Mouse (Mus musculus): ENCODE results near the gene Hmg20b. TPM values are rescaled to one million over a fixed set of nuclear protein-coding genes. Genes with fewer than 3 reads are reported as not detected.
A peak's percentile ranks its signal among the peaks of the same experiment; 100 is the strongest.

Gene Hmg20b
- polyA plus RNA-seq, 1 experiment from 2014 or later: 114 TPM

GRCm38 (mm10) chr10:81302781-81303218 is 47.5 kb downstream of the Hmg20b start:
- Histone ChIP-seq H3K9me3 (replicated peaks) (no peaks in the 10 kb centered on the region), H3K4me3 (peak overlapping the region; percentile 16), H3K36me3 (peaks cover 58% of the 10 kb centered on the region), H3K27me3 (ENCODE audit: low read depth, poor library complexity, severe bottlenecking) (no peaks in the 10 kb centered on the region), H3K27ac (peak overlapping the region; percentile 42; the same call in 1 of the 2 replicates), H3K4me1 (peaks cover 65% of the 10 kb centered on the region)
- WGBS: 82% methylated on average over 14 of the region's 14 CpGs
- no peak for DNase-seq (ENCODE audit: low spot score)

- peak overlapping the region; percentile 42 for H3K27ac ChIP-seq
- peak overlapping the region; percentile 16 for H3K4me3 ChIP-seq
- H3K36me3 ChIP-seq: peaks cover 53% of the 10 kb centered on the region
- peaks cover 70% of the 10 kb centered on the region for H3K4me1 ChIP-seq
- H3K9me3 ChIP-seq (replicated peaks): no peaks in the 10 kb centered on the region
- DNase-seq (ENCODE audit: low spot score): no peak
- H3K27me3 ChIP-seq (ENCODE audit: low read depth, poor library complexity, severe bottlenecking): no peaks in the 10 kb centered on the region
- WGBS: 81% methylated on average over 4 of the region's 4 CpGs
Measured at GRCm38 (mm10) chr10:81302288-81302687, 48.0 kb downstream of the Hmg20b start.

GRCm38 (mm10) chr10:81301321-81301720 is 49.0 kb downstream of the Hmg20b start:
- Histone ChIP-seq H3K4me3 (no peak overlapping the region), H3K27ac (no peak overlapping the region), H3K4me1 (peaks cover 72% of the 10 kb centered on the region), H3K27me3 (ENCODE audit: low read depth, poor library complexity, severe bottlenecking) (no peaks in the 10 kb centered on the region), H3K9me3 (replicated peaks) (no peaks in the 10 kb centered on the region), H3K36me3 (peaks cover 50% of the 10 kb centered on the region)
- no peak for DNase-seq (ENCODE audit: low spot score)
- WGBS: 84% methylated on average over 9 of the region's 9 CpGs

GRCm38 (mm10) chr10:81300352-81300907 is 49.9 kb downstream of the Hmg20b start:
- DNase-seq (ENCODE audit: low spot score): no peak
- WGBS: 85% methylated on average over 9 of the region's 9 CpGs
- H3K27ac ChIP-seq: no peak overlapping the region
- peaks cover 50% of the 10 kb centered on the region for H3K36me3 ChIP-seq
- no peaks in the 10 kb centered on the region for H3K27me3 ChIP-seq (ENCODE audit: low read depth, poor library complexity, severe bottlenecking)
- H3K4me3 ChIP-seq: no peak overlapping the region
- H3K4me1 ChIP-seq: peaks cover 72% of the 10 kb centered on the region
- H3K9me3 ChIP-seq (replicated peaks): no peaks in the 10 kb centered on the region

GRCm38 (mm10) chr10:81299585-81300351 is 50.5 kb downstream of the Hmg20b start:
- Histone ChIP-seq H3K27ac (no peak overlapping the region), H3K9me3 (replicated peaks) (no peaks in the 10 kb centered on the region)

GRCm38 (mm10) chr10:81298369-81299100 is 51.7 kb downstream of the Hmg20b start:
- no peaks in the 10 kb centered on the region for H3K27me3 ChIP-seq (ENCODE audit: low read depth, poor library complexity, severe bottlenecking)
- H3K4me3 ChIP-seq: no peak overlapping the region
- peaks cover 77% of the 10 kb centered on the region for H3K4me1 ChIP-seq
- no peaks in the 10 kb centered on the region for H3K9me3 ChIP-seq (replicated peaks)
- no peak for DNase-seq (ENCODE audit: low spot score)
- 93% methylated on average over 17 of the region's 17 CpGs for WGBS
- H3K27ac ChIP-seq: 0 out of 2 replicates have a peak overlapping the region, but pooled peaks have one; percentile 19
- H3K36me3 ChIP-seq: peaks cover 47% of the 10 kb centered on the region

More at GRCm38 (mm10) chr10:81299585-81300351, 50.5 kb downstream of the Hmg20b start:
- Histone ChIP-seq H3K4me1 (peaks cover 75% of the 10 kb centered on the region), H3K27me3 (ENCODE audit: low read depth, poor library complexity, severe bottlenecking) (no peaks in the 10 kb centered on the region), H3K36me3 (peaks cover 49% of the 10 kb centered on the region), H3K4me3 (no peak overlapping the region)
- DNase-seq (ENCODE audit: low spot score): no peak
- 89% methylated on average over 14 of the region's 14 CpGs for WGBS

- Histone ChIP-seq H3K4me3 (0 out of 2 replicates have a peak overlapping the region, but pooled peaks have one; percentile 2), H3K27me3 (ENCODE audit: low read depth, poor library complexity, severe bottlenecking) (no peaks in the 10 kb centered on the region), H3K9me3 (replicated peaks) (no peaks in the 10 kb centered on the region), H3K27ac (0 out of 2 replicates have a peak overlapping the region, but pooled peaks have one; percentile 19), H3K36me3 (peaks cover 43% of the 10 kb centered on the region), H3K4me1 (peaks cover 72% of the 10 kb centered on the region)
- WGBS: 45% methylated on average over 10 of the region's 10 CpGs
- no peak for DNase-seq (ENCODE audit: low spot score)
Measured at GRCm38 (mm10) chr10:81297845-81298244, 52.4 kb downstream of the Hmg20b start.

GRCm38 (mm10) chr10:81297246-81297645 is 53.0 kb downstream of the Hmg20b start:
- Histone ChIP-seq H3K4me1 (peaks cover 66% of the 10 kb centered on the region), H3K4me3 (peak overlapping the region; percentile 2; the same call in 1 of the 2 replicates), H3K9me3 (replicated peaks) (no peaks in the 10 kb centered on the region), H3K27ac (peak overlapping the region; percentile 19; the same call in 1 of the 2 replicates), H3K27me3 (ENCODE audit: low read depth, poor library complexity, severe bottlenecking) (peaks cover 2% of the 10 kb centered on the region), H3K36me3 (peaks cover 40% of the 10 kb centered on the region)
- WGBS: 80% methylated on average over 6 of the region's 6 CpGs
- DNase-seq (ENCODE audit: low spot score): no peak

Small RNA genes within 50 kb of the gene (microRNA-seq; reads per million reads assigned to microRNA genes)
- 1.5 reads per million for gene Mir6913

Other genes with a start within 250 kb of the Hmg20b start
- gene Map2k2, start 244.6 kb downstream of the Hmg20b start, polyA plus RNA-seq (2016; fragmentation: Nextera tagmentation; extraction: Ambion mirVana): 244 and 245 TPM in 2 replicates
- 9.6 and 11.7 TPM in 2 replicates for gene Zbtb7a, start 215.3 kb downstream of the Hmg20b start, polyA plus RNA-seq (2016; fragmentation: Nextera tagmentation; extraction: Ambion mirVana)
- 73.6 and 73.9 TPM in 2 replicates for gene Pias4, start 182.6 kb downstream of the Hmg20b start, polyA plus RNA-seq (2016; fragmentation: Nextera tagmentation; extraction: Ambion mirVana)
- 575 and 611 TPM in 2 replicates for gene Eef2, start 173.8 kb downstream of the Hmg20b start, polyA plus RNA-seq (2016; fragmentation: Nextera tagmentation; extraction: Ambion mirVana)
- 46.5 and 52.0 TPM in 2 replicates for gene Dapk3, start 167.5 kb downstream of the Hmg20b start, polyA plus RNA-seq (2016; fragmentation: Nextera tagmentation; extraction: Ambion mirVana)
- gene 4930442H23Rik, start 166.6 kb downstream of the Hmg20b start, polyA plus RNA-seq (2016; fragmentation: Nextera tagmentation; extraction: Ambion mirVana): not detected in 2 replicates
- not detected in 2 replicates for gene Nmrk2, start 148.4 kb downstream of the Hmg20b start, polyA plus RNA-seq (2016; fragmentation: Nextera tagmentation; extraction: Ambion mirVana)
- 0.06 TPM in 1 of 2 replicates, not detected in the other for gene Atcay, start 119.6 kb downstream of the Hmg20b start, polyA plus RNA-seq (2016; fragmentation: Nextera tagmentation; extraction: Ambion mirVana)
- 2.0 and 5.0 TPM in 2 replicates for gene Zfr2, start 117.3 kb downstream of the Hmg20b start, polyA plus RNA-seq (2016; fragmentation: Nextera tagmentation; extraction: Ambion mirVana)
- gene Matk, start 97.5 kb downstream of the Hmg20b start, polyA plus RNA-seq (2016; fragmentation: Nextera tagmentation; extraction: Ambion mirVana): 2.1 and 3.0 TPM in 2 replicates
- 234 and 258 TPM in 2 replicates for gene Mrpl54, start 83.5 kb downstream of the Hmg20b start, polyA plus RNA-seq (2016; fragmentation: Nextera tagmentation; extraction: Ambion mirVana)
- gene Apba3, start 83.5 kb downstream of the Hmg20b start, polyA plus RNA-seq (2016; fragmentation: Nextera tagmentation; extraction: Ambion mirVana): 56.5 and 57.6 TPM in 2 replicates
- 4.7 and 5.1 TPM in 2 replicates for gene Tjp3, start 58.9 kb downstream of the Hmg20b start, polyA plus RNA-seq (2016; fragmentation: Nextera tagmentation; extraction: Ambion mirVana)
- 67.0 and 71.3 TPM in 2 replicates for gene Pip5k1c, start 57.5 kb downstream of the Hmg20b start, polyA plus RNA-seq (2016; fragmentation: Nextera tagmentation; extraction: Ambion mirVana)
- gene Cactin, start 29.4 kb downstream of the Hmg20b start, polyA plus RNA-seq (2016; fragmentation: Nextera tagmentation; extraction: Ambion mirVana): 62.5 and 67.7 TPM in 2 replicates
- 3.2 and 3.6 TPM in 2 replicates for gene Tbxa2r, start 21.7 kb downstream of the Hmg20b start, polyA plus RNA-seq (2016; fragmentation: Nextera tagmentation; extraction: Ambion mirVana)
- gene Gipc3, start 7.2 kb downstream of the Hmg20b start, polyA plus RNA-seq (2016; fragmentation: Nextera tagmentation; extraction: Ambion mirVana): 0.09 TPM in 1 of 2 replicates, not detected in the other
- gene Mfsd12, start 7.0 kb upstream of the Hmg20b start, polyA plus RNA-seq (2016; fragmentation: Nextera tagmentation; extraction: Ambion mirVana): 7.6 and 8.8 TPM in 2 replicates
- gene 4930404N11Rik, start 15.3 kb upstream of the Hmg20b start, polyA plus RNA-seq (2016; fragmentation: Nextera tagmentation; extraction: Ambion mirVana): 0.24 and 0.38 TPM in 2 replicates
- 134 and 148 TPM in 2 replicates for gene Fzr1, start 28.0 kb upstream of the Hmg20b start, polyA plus RNA-seq (2016; fragmentation: Nextera tagmentation; extraction: Ambion mirVana)
- 101 and 115 TPM in 2 replicates for gene Dohh, start 33.9 kb upstream of the Hmg20b start, polyA plus RNA-seq (2016; fragmentation: Nextera tagmentation; extraction: Ambion mirVana)
- gene Gm48551, start 34.0 kb upstream of the Hmg20b start, polyA plus RNA-seq (2016; fragmentation: Nextera tagmentation; extraction: Ambion mirVana): 3.8 and 4.2 TPM in 2 replicates
- 1.4 and 1.5 TPM in 2 replicates for gene Gm48552, start 38.5 kb upstream of the Hmg20b start, polyA plus RNA-seq (2016; fragmentation: Nextera tagmentation; extraction: Ambion mirVana)
- 1.9 and 2.9 TPM in 2 replicates for gene Smim24, start 42.6 kb upstream of the Hmg20b start, polyA plus RNA-seq (2016; fragmentation: Nextera tagmentation; extraction: Ambion mirVana)
- gene Nfic, start 105.2 kb upstream of the Hmg20b start, polyA plus RNA-seq (2016; fragmentation: Nextera tagmentation; extraction: Ambion mirVana): 9.3 and 19.8 TPM in 2 replicates
- gene Celf5, start 132.2 kb upstream of the Hmg20b start, polyA plus RNA-seq (2016; fragmentation: Nextera tagmentation; extraction: Ambion mirVana): 0.24 and 0.48 TPM in 2 replicates
- gene Ncln, start 145.9 kb upstream of the Hmg20b start, polyA plus RNA-seq (2016; fragmentation: Nextera tagmentation; extraction: Ambion mirVana): 100 and 102 TPM in 2 replicates
- 0.34 and 0.39 TPM in 2 replicates for gene S1pr4, start 149.7 kb upstream of the Hmg20b start, polyA plus RNA-seq (2016; fragmentation: Nextera tagmentation; extraction: Ambion mirVana)
- gene Gna15, start 173.7 kb upstream of the Hmg20b start, polyA plus RNA-seq (2016; fragmentation: Nextera tagmentation; extraction: Ambion mirVana): 0.80 and 2.0 TPM in 2 replicates
- 88.5 and 91.5 TPM in 2 replicates for gene Gna11, start 194.7 kb upstream of the Hmg20b start, polyA plus RNA-seq (2016; fragmentation: Nextera tagmentation; extraction: Ambion mirVana)
- 337 and 432 TPM in 2 replicates for gene Aes, start 209.0 kb upstream of the Hmg20b start, polyA plus RNA-seq (2016; fragmentation: Nextera tagmentation; extraction: Ambion mirVana)
- gene Tle2, start 224.1 kb upstream of the Hmg20b start, polyA plus RNA-seq (2016; fragmentation: Nextera tagmentation; extraction: Ambion mirVana): 17.1 and 28.2 TPM in 2 replicates